Mouse (Mus musculus) olfactory bulb, adult 2 months (tissue): Measurements from ENCODE around the gene Cfap99.

Experiments
- CTCF ChIP-seq: fragments of 200-500 bp; IDR thresholded peaks from 2 replicates; pipeline ENCODE4 v1.5.1; 2012; ENCODE audit warnings: low read depth, mild to moderate bottlenecking, low read length, moderate library complexity; ENCODE audit not compliant: insufficient read depth
- POLR2A ChIP-seq: fragments of 200-500 bp; IDR thresholded peaks from 2 replicates; pipeline ENCODE4 v1.6.1; 2012; ENCODE audit warnings: mild to moderate bottlenecking, low read depth, low read length, moderate library complexity; ENCODE audit not compliant: insufficient read depth

GRCm38 (mm10) chr5:34252307-34252966, 36.0 kb upstream of the Cfap99 start:
- TF ChIP-seq POLR2A = no peak
- no peak for TF ChIP-seq CTCF
